Mouse (Mus musculus) urinary bladder, postnatal 25 days (tissue): ENCODE results near the gene Srsf4.

Experiments used
- DNase-seq: peaks from one replicate; pipeline ENCODE4 v3.0.0; 2022; ENCODE audit warnings: low spot score

The Srsf4 gene

GRCm38 (mm10) chr4:131872672-131873292 is 635 bp upstream of the Srsf4 start:
- DNase-seq: no peak

- peak; percentile 17 for DNase-seq
Measured at GRCm38 (mm10) chr4:131874169-131874536, 736 bp downstream of the Srsf4 start.

DNA sequence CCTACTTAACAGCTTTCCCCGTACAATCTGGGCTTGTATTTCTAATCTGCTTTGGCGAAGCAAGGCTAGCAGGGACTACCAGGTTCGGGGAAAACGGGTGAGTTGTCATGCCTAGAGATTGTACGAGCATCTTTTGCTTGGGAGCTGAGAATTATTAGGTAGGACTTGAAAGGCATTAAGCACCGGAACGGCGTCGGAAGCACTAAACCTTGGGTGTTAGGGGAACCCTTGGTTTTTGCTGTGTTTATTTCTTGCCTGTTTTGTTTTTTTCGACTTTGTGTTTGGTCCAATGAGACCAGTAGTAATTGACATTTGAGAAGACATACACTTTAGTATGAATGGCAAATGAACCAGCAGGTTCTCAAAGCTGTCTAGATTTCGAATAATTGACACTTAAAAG is 1.1 kb downstream of the Srsf4 start:
- DNase-seq: no peak

- DNase-seq: no peak
Measured at GRCm38 (mm10) chr4:131875242-131875641, 1.8 kb downstream of the Srsf4 start.

GRCm38 (mm10) chr4:131876836-131877235 is 3.4 kb downstream of the Srsf4 start:
- no peak for DNase-seq

- DNase-seq: no peak
Measured at GRCm38 (mm10) chr4:131879692-131880091, 6.3 kb downstream of the Srsf4 start.

- DNase-seq: no peak
Measured at GRCm38 (mm10) chr4:131881306-131881705, 7.9 kb downstream of the Srsf4 start.

- DNase-seq: no peak
Measured at GRCm38 (mm10) chr4:131883571-131883970, 10.2 kb downstream of the Srsf4 start.

- no peak for DNase-seq
Measured at GRCm38 (mm10) chr4:131885376-131885775, 12.0 kb downstream of the Srsf4 start.

DNA sequence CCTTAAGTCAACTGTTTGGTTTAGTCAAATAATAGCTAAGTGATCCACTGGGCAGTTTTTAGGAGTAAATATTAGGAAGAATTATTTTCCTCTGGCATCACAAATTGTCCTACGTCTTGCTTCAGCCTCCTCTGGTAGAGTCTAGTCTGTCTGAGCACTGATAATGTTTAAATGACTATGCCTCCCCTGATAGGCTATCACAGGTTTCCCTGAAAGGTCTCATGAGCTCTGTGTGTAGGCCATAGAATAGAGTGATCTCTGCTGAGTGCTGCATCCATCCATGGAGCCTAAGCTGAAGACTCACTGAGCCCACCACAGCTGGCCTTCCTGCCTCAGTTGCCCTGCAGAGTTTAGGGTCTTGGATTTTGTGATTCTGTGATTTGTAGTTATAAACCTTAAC is 15.1 kb downstream of the Srsf4 start:
- DNase-seq: no peak

DNA sequence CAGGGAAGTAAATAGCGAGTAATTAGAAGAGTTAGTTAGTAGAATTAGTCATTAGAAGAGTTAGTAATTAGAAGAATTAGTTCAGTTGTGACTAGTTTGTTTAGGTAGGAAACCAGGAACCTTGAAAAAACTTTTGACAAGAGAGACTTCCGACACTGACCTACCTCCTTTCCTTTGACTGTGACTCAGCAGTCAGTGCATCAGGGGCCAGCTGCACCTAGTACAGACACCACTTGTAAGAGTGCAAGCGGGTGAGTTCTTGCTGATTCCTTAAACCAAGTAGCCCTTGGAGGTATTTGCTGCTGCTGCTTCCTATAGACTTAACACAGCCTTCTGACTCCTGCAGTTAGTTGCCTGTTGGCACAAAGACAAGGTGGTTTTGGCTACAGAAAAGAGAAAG is 17.3 kb downstream of the Srsf4 start:
- DNase-seq: no peak

DNA sequence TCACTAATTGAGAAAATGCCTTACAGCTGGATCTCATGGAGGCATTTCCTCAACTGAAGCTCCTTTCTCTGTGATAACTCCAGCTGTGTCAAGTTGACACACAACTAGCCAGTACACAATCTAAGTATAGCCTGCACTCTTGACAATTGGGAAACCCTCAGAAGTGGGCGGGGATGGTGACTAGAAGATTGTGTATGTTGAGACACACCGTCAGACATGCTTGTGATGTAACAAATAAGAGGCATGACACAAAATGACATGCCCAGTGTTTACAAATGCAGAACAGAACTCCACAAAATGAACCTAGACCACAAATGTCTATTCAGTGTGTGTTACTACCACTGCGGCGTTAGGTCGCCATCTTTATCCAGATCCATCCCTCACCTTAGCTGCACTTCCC is 23.7 kb downstream of the Srsf4 start:
- no peak for DNase-seq

GRCm38 (mm10) chr4:131897787-131898186 is 24.4 kb downstream of the Srsf4 start:
- no peak for DNase-seq

DNA sequence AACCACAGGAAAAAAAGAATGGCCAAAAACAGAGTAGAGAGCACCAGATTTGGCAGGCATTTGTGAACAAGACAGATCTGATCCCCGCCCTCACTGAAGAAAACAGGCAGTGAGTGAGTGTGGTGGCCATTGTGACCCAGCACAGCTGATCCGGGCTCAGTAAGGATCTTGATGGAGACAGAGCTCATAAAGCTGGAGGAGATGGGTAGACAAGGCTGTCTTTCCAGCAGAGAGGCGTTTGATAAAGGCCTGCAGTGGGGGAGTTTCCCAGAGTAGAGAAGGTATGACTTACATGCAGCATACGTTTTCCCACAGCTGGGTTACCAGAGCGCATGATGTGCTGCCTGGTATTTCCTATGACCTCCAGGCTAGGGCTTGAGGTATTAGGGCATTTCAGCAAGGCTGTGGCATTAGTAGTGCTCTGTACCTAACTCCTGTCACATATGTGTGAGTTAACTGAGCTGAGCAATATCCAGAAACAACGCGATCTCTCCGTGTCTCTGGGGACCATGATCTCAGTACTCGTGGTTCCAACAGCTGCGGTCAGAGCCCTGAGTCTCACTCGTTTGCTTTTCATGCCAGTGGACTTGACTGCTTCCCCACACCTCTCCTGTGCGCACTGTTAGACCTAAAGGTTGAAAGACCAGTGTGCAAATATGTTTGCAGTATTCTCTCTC is 25.2 kb downstream of the Srsf4 start:
- DNase-seq: no peak

DNA sequence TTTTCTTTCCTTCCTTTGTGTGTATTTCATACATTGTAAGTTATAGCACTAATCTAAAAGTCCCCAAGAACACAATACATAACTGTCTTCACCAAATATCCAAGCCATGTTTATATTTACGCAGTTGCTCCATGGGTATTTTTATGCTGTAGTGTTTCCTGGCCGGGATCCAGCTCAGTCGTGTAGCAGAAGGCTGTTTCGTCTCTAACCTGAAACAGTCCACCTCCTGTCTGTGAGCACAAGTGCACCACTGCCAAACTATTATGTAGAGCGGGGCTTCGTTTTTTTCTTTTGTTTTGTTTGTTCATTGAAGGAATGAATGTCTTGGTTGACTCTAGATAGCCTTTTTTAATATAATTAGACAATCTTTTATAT is 25.8 kb downstream of the Srsf4 start:
- no peak for DNase-seq

- DNase-seq: no peak
Measured at GRCm38 (mm10) chr4:131901090-131901489, 27.7 kb downstream of the Srsf4 start.

DNA sequence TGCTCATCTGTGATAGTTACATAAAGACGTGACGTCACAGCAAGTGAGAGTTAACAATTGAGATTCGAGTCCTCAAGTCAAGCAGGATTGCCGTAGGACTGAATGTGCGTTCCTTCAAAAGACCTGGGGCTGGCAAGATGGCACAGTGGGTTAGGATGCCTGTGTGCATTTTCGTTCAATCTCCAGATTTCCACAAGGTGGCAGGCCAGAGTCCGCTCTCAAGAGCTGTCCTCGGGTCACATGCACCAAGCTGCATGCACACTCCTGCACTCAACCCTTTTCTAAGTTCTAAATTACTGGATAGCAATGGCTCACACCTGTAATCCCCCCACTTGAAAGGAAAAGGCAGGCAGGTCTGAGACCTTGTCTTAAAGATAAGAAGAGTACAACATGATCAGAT is 31.1 kb downstream of the Srsf4 start:
- no peak for DNase-seq

DNA sequence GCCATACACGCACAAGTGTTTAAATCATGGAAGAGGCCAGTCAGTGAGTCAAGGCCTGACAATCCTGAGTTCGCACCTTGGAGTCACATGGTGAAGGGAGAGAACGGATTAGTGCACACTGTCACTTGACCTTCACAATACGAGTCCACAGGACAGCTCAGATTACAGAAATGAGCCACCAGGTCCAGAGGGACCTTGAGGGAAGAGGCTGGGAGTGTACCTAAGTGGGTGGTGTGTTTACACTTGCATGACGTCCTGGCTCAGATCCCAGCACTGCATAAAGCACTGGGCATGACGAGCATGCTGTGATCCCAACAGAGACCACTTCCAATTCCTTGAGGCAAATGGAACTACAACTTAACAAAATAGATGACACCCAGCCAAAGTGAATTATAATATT is 33.0 kb downstream of the Srsf4 start:
- no peak for DNase-seq

DNA sequence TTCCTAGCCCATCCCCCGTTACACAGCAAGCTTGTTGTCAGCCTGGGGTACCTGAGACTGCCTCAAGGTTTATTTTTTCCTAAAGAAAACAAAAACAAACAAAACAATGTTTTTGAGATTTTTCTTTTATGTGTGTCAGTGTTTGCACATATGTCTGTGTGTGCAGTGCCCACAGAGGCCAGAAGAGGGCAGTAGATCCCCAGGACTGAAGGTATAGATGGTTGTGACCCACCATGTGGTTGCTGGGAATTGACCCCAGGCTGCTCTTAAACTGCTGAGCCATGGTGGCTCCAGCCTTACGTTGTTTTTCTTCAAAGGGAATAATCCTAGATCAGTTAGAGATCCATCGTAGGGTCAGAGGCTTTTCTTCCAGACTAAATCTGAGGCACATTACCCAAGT is 34.5 kb downstream of the Srsf4 start:
- DNase-seq: no peak

DNA sequence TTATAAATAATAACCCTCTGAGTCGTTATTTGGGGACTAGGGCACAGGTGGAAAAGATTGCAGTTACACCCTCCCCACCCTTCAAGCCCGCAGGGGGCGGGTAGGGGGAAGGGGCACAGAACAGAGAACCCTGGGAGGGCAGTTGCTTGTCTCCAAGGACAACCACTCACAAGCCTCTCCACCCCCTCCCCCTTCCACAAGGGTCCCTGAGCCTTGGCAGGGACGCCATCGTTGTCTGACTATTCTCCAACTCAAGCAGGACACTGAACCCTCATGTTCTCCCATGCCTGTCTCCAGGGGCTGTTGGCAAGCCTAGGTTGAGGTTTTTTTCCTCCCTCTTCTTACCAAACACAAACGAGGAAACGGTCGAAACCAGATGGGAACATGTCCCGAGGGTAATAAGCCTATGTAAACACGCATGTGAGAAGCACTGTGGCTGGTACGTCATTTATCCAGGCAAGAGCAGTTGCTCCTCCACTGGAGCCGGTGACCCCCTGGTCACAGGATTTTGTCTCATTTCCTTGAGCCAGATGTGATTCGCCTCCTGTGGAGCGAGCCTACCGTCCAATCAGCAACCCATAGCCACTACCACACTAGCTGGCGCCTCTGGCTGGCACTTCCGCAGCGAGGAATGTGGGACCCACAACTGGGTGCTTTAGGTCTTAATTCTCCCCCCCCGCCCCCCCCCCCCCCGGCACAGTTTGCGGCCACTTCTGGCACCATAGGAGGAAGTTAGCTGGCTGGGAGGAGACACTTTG is 37.0 kb downstream of the Srsf4 start:
- DNase-seq: no peak

- no peak for DNase-seq
Measured at GRCm38 (mm10) chr4:131911521-131911920, 38.1 kb downstream of the Srsf4 start.

- no peak for DNase-seq
Measured at GRCm38 (mm10) chr4:131913526-131913925, 40.1 kb downstream of the Srsf4 start.

- no peak for DNase-seq
Measured at GRCm38 (mm10) chr4:131914046-131914643, 40.7 kb downstream of the Srsf4 start.
